Comparison of ENCODE assay signal across 9 mouse cellular contexts in the genomic region with DNA sequence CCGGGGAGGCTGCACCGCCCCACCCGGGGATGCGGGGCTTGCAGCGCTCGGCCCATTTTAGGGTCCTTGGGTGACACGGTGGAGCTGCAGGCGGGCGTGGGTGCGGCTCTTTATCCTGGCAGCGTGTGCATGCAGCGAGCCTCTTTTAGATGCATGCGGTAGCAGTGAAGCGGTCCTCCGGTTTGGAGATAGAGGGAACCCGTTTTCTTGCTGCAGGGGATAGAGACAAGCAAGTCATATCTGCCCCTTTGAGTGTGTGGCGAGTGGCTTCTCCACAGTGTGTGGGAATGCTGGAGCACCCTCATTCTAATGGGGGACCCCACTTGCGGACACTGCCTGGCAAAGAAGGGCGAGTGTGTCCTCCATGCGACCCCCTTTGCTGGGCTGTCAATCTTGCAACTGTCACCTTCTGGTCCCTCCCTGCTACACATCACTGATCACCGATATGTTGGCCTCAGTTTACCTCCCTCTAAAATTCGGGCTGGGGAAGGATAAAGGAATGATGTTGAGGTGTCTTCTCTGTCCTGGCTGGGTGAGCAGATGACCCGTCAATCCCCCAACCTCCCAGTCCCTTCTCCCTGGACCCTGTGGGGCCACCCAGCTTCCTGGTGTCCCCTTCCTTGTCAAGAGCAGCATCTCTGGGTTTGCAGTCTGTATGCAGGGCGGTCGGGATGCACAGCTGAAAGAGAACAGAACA. TPM values are rescaled to one million over a fixed set of nuclear protein-coding genes. Genes with fewer than 3 reads are reported as not detected.
DNase-seq lines count a peak whose midpoint lies in the region; ATAC-seq and TF ChIP-seq lines count a peak whose summit lies in the region.
"Had no signal": no experiment of that assay in that cellular context is flagged by ENCODE, and none has a peak within 500 bp of the region (broad histone marks: within the 10 kb centered on the region; RNA-seq: fewer than 3 reads in every experiment).

No protein-coding gene starts in this region.

- no peak for TF ChIP-seq CTCF in gastrocnemius, adult 2 months (IDR thresholded peaks at IDR 0.05)
- no peak for TF ChIP-seq CTCF in CH12.LX (conservative IDR thresholded peaks at IDR 0.05 in 1 of 2, IDR thresholded peaks at IDR 0.05 in 1 of 2; ENCODE audit: low read depth in 2 of 2, low read length in 2 of 2)
- peak; percentile 18; the same call in 1 of the 2 replicates for TF ChIP-seq CTCF in liver, embryonic 14.5 days (IDR thresholded peaks at IDR 0.05; ENCODE audit: low read depth)

- in situ Hi-C loops in CH12.LX (cut with MboI; ENCODE audit: low pct_ligation_motif_present, low pct_unique_long_range_greater_than_20kb, low sequenced_read_pairs), result loop anchor here (5.0 kb wide), 1 partner anchor 49 kb away; a partner anchor contains a TSS

- H3K79me2 ChIP-seq in CH12.LX (replicated peaks; ENCODE audit: control insufficient read depth, extremely low read depth, insufficient read depth, poor library complexity, severe bottlenecking), result peaks cover 46% of the 10 kb centered on the region

- TF ChIP-seq POLR2A in CH12.LX (IDR thresholded peaks at IDR 0.05; ENCODE audit: low read depth, low read length), result no peak

- H3K9me3 ChIP-seq in CH12.LX (replicated peaks; ENCODE audit: low read length), result no peaks in the 10 kb centered on the region
- H3K9me3 ChIP-seq in forebrain, embryonic 14.5 days (replicated peaks; ENCODE audit: control insufficient read depth, low read length), result no peaks in the 10 kb centered on the region
- no peaks in the 10 kb centered on the region for H3K9me3 ChIP-seq in liver, embryonic 14.5 days (ENCODE audit: control insufficient read depth, low read length)

- dilution Hi-C loops in CH12.LX (cut with MboI; ENCODE audit: extremely low pct_ligation_motif_present, extremely low pct_unique_long_range_greater_than_20kb, low sequenced_read_pairs), result no loop called here

- H3K4me3 ChIP-seq in gastrocnemius, adult 2 months, result peak overlapping the region; percentile 90
- peak overlapping the region; percentile 82 to 89 (median 85) for H3K4me3 ChIP-seq in CH12.LX (replicated peaks in 1 of 3; ENCODE audit: low read depth in 2 of 3, low read length in 2 of 3, poor library complexity in 1 of 3)
- peak overlapping the region; percentile 56 for H3K4me3 ChIP-seq in forebrain, embryonic 14.5 days (ENCODE audit: low read depth, low read length)
- peak overlapping the region; percentile 80 to 81 for H3K4me3 ChIP-seq in liver, embryonic 14.5 days (ENCODE audit: insufficient read depth in 1 of 2, low read depth in 2 of 2, low read length in 2 of 2)

- ATAC-seq in forebrain, embryonic 14.5 days, result no peak; the same call in 1 of the 2 replicates
- no peak for ATAC-seq in liver, embryonic 14.5 days (ENCODE audit: insufficient read depth)

- no peak for DNase-seq in gastrocnemius, adult 2 months
- DNase-seq in gastrocnemius, postnatal 25 days, result no peak
- no peak for DNase-seq in CH12.LX (ENCODE audit: extremely low read depth)
- DNase-seq in forebrain, embryonic 14.5 days (ENCODE audit: low spot score), result no peak
- no peak for DNase-seq in liver, embryonic 14.5 days (ENCODE audit: low read depth in 3 of 3, low spot score in 3 of 3)
- DNase-seq in adrenal gland, postnatal 14 days, result no peak
- DNase-seq in frontal cortex, postnatal 10 days (ENCODE audit: low spot score in 2 of 2), result no peak
- no peak for DNase-seq in adrenal gland, adult 2 months

- TF ChIP-seq EP300 in CH12.LX (IDR thresholded peaks at IDR 0.05; ENCODE audit: low read length), result no peak
- TF ChIP-seq EP300 in liver, embryonic 14.5 days (IDR thresholded peaks at IDR 0.05; ENCODE audit: low read depth), result no peak

- H3K9ac ChIP-seq in CH12.LX (ENCODE audit: insufficient read depth, low read depth), result peak overlapping the region; percentile 62
- peak overlapping the region; percentile 85 for H3K9ac ChIP-seq in forebrain, embryonic 14.5 days (ENCODE audit: low read length)
- peak overlapping the region; percentile 79 for H3K9ac ChIP-seq in liver, embryonic 14.5 days (replicated peaks)

- peaks cover 0 to 21% of the 10 kb centered on the region in 2 experiments for H3K36me3 ChIP-seq in CH12.LX (replicated peaks in 1 of 2; ENCODE audit: control insufficient read depth in 1 of 2, insufficient read depth in 1 of 2, low read length in 1 of 2)
- peaks cover 4% of the 10 kb centered on the region; the same call in 1 of the 2 replicates for H3K36me3 ChIP-seq in forebrain, embryonic 14.5 days (ENCODE audit: control insufficient read depth, insufficient read depth, low read length)
- H3K36me3 ChIP-seq in liver, embryonic 14.5 days (replicated peaks; ENCODE audit: control insufficient read depth, insufficient read depth, low read depth), result no peaks in the 10 kb centered on the region

- TF ChIP-seq RAD21 in CH12.LX (IDR thresholded peaks at IDR 0.05; ENCODE audit: low read depth, low read length), result no peak

- H3K4me1 ChIP-seq in CH12.LX (ENCODE audit: control insufficient read depth in 1 of 2, insufficient read depth in 2 of 2), result peaks cover 32 to 80% of the 10 kb centered on the region in 2 experiments
- peaks cover 16% of the 10 kb centered on the region for H3K4me1 ChIP-seq in forebrain, embryonic 14.5 days (ENCODE audit: control insufficient read depth, insufficient read depth, low read length)
- peaks cover 14 to 34% of the 10 kb centered on the region in 2 experiments for H3K4me1 ChIP-seq in liver, embryonic 14.5 days (replicated peaks; ENCODE audit: control insufficient read depth in 2 of 2, insufficient read depth in 2 of 2, low read length in 1 of 2)

- no peaks in the 10 kb centered on the region for H3K27me3 ChIP-seq in CH12.LX (replicated peaks)
- H3K27me3 ChIP-seq in forebrain, embryonic 14.5 days (replicated peaks; ENCODE audit: control insufficient read depth, insufficient read depth, low read length), result no peaks in the 10 kb centered on the region
- no peaks in the 10 kb centered on the region; the same call in 1 of the 2 replicates for H3K27me3 ChIP-seq in liver, embryonic 14.5 days (ENCODE audit: control insufficient read depth, insufficient read depth, low read length)

- WGBS in forebrain, embryonic 14.5 days, result 3% methylated on average over 25 of the region's 25 CpGs
- WGBS in liver, embryonic 14.5 days (ENCODE audit: insufficient replicate concordance), result 2% methylated on average over 25 of the region's 25 CpGs

- H3K27ac ChIP-seq in gastrocnemius, adult 2 months, result peak overlapping the region; percentile 95
- no peak overlapping the region for H3K27ac ChIP-seq in CH12.LX (ENCODE audit: insufficient read depth, low read depth)
- H3K27ac ChIP-seq in forebrain, embryonic 14.5 days (ENCODE audit: low read depth, low read length), result peak overlapping the region; percentile 88
- H3K27ac ChIP-seq in liver, embryonic 14.5 days, result peak overlapping the region; percentile 70

- H3K4me2 ChIP-seq in CH12.LX (ENCODE audit: insufficient read depth, low read depth, poor library complexity, severe bottlenecking), result peak overlapping the region; percentile 59
- peak overlapping the region; percentile 99 for H3K4me2 ChIP-seq in forebrain, embryonic 14.5 days (ENCODE audit: low read length)
- H3K4me2 ChIP-seq in liver, embryonic 14.5 days (ENCODE audit: low read depth), result peak overlapping the region; percentile 92

- intact Hi-C loops in gastrocnemius, adult 2 months (cut with DNase I), result loop anchor here (2.0 to 5.0 kb wide), 2 partner anchors 25 to 59 kb away; a partner anchor contains a TSS

RNA-seq across cellular contexts. Expression of a gene that starts 0.7 kb away (rescaled TPM):
- total RNA-seq in gastrocnemius, adult 2 months (2021), result 10 to 100 TPM; 20.7 to 25.0 TPM
- total RNA-seq in gastrocnemius, postnatal 25 days (2021), result 10 to 100 TPM; 20.3 to 20.6 TPM
- total RNA-seq in CH12.LX (2012; rRNA removed) (12.6 and 17.9 TPM in 2 replicates), CH12.LX (2014; rRNA removed) (11.4 and 11.7 TPM in 2 replicates)
- 46.7 and 51.4 TPM in 2 replicates for polyA plus RNA-seq in CH12.LX (2012; ENCODE audit: insufficient read length, low read depth)
- polyA plus RNA-seq in forebrain, embryonic 14.5 days (2014; fragmentation: Nextera tagmentation; extraction: Ambion mirVana), result 76.4 and 114 TPM in 2 replicates
- polyA plus RNA-seq in liver, embryonic 14.5 days (2012; rRNA removed), result 12.8 and 13.1 TPM in 2 replicates
- 10.5 and 12.5 TPM in 2 replicates for polyA plus RNA-seq in liver, embryonic 14.5 days (2014; fragmentation: Nextera tagmentation; extraction: Ambion mirVana)
- 38.7 and 46.9 TPM in 2 replicates for total RNA-seq in adrenal gland, postnatal 14 days (2021)
- total RNA-seq in adrenal gland, adult 2 months (2021), result 10 to 100 TPM; 34.3 to 44.6 TPM
- polyA plus RNA-seq in adrenal gland, adult 2 months (2012; rRNA removed), result 71.0 and 72.8 TPM in 2 replicates

RNA-seq across cellular contexts. Expression of a gene that starts 2.1 kb away (rescaled TPM):
- total RNA-seq in gastrocnemius, adult 2 months (2021), result not detected
- not detected for total RNA-seq in gastrocnemius, postnatal 25 days (2021)
- 4.8 and 7.2 TPM in 2 replicates for total RNA-seq in CH12.LX (2012; rRNA removed)
- 0.42 TPM in 1 of 2 replicates, not detected in the other for total RNA-seq in CH12.LX (2014; rRNA removed)
- 0.76 and 0.97 TPM in 2 replicates for polyA plus RNA-seq in CH12.LX (2012; ENCODE audit: insufficient read length, low read depth)
- 4.8 and 7.0 TPM in 2 replicates for polyA plus RNA-seq in forebrain, embryonic 14.5 days (2014; fragmentation: Nextera tagmentation; extraction: Ambion mirVana)
- 0.38 and 0.40 TPM in 2 replicates for polyA plus RNA-seq in liver, embryonic 14.5 days (2012; rRNA removed)
- polyA plus RNA-seq in liver, embryonic 14.5 days (2014; fragmentation: Nextera tagmentation; extraction: Ambion mirVana), result 0.20 and 0.37 TPM in 2 replicates
- 0.90 and 1.6 TPM in 2 replicates for total RNA-seq in adrenal gland, postnatal 14 days (2021)
- under 1 TPM; 0.41 to 0.92 TPM for total RNA-seq in adrenal gland, adult 2 months (2021)
- polyA plus RNA-seq in adrenal gland, adult 2 months (2012; rRNA removed), result 0.52 and 0.72 TPM in 2 replicates
- total RNA-seq: gastrocnemius, adult 8-10 months had no signal

RNA-seq across cellular contexts. Expression of a gene that starts 26.7 kb away (rescaled TPM):
- total RNA-seq in gastrocnemius, adult 2 months (2021), result 100 to 1,000 TPM; 110 to 119 TPM
- 100 to 1,000 TPM; 102 to 106 TPM for total RNA-seq in gastrocnemius, postnatal 25 days (2021)
- total RNA-seq in CH12.LX (2012; rRNA removed) (104 and 149 TPM in 2 replicates), CH12.LX (2014; rRNA removed) (40.2 and 43.4 TPM in 2 replicates)
- polyA plus RNA-seq in CH12.LX (2012; ENCODE audit: insufficient read length, low read depth), result 43.2 and 47.4 TPM in 2 replicates
- polyA plus RNA-seq in forebrain, embryonic 14.5 days (2014; fragmentation: Nextera tagmentation; extraction: Ambion mirVana), result 30.5 and 36.8 TPM in 2 replicates
- polyA plus RNA-seq in liver, embryonic 14.5 days (2012; rRNA removed), result 14.3 and 14.6 TPM in 2 replicates
- polyA plus RNA-seq in liver, embryonic 14.5 days (2014; fragmentation: Nextera tagmentation; extraction: Ambion mirVana), result 15.7 and 16.1 TPM in 2 replicates
- total RNA-seq in adrenal gland, postnatal 14 days (2021), result 95.0 and 100 TPM in 2 replicates
- total RNA-seq in adrenal gland, adult 2 months (2021), result 100 to 1,000 TPM in 1 of 2 experiments, 10 to 100 TPM in 1; 83.5 to 121 TPM
- polyA plus RNA-seq in adrenal gland, adult 2 months (2012; rRNA removed), result 165 and 188 TPM in 2 replicates

RNA-seq across cellular contexts. Expression of a gene that starts 26.7 kb away (rescaled TPM):
- 100 to 1,000 TPM; 103 to 112 TPM for total RNA-seq in gastrocnemius, adult 2 months (2021)
- total RNA-seq in gastrocnemius, postnatal 25 days (2021), result 10 to 100 TPM; 87.0 to 90.0 TPM
- total RNA-seq in CH12.LX (2012; rRNA removed), result 128 and 140 TPM in 2 replicates
- 131 and 167 TPM in 2 replicates for total RNA-seq in CH12.LX (2014; rRNA removed)
- polyA plus RNA-seq in CH12.LX (2012; ENCODE audit: insufficient read length, low read depth), result 104 and 120 TPM in 2 replicates
- 107 and 136 TPM in 2 replicates for polyA plus RNA-seq in forebrain, embryonic 14.5 days (2014; fragmentation: Nextera tagmentation; extraction: Ambion mirVana)
- 42.8 and 49.9 TPM in 2 replicates for polyA plus RNA-seq in liver, embryonic 14.5 days (2012; rRNA removed)
- 113 and 120 TPM in 2 replicates for polyA plus RNA-seq in liver, embryonic 14.5 days (2014; fragmentation: Nextera tagmentation; extraction: Ambion mirVana)
- 108 and 113 TPM in 2 replicates for total RNA-seq in adrenal gland, postnatal 14 days (2021)
- total RNA-seq in adrenal gland, adult 2 months (2021), result 100 to 1,000 TPM; 123 to 131 TPM
- polyA plus RNA-seq in adrenal gland, adult 2 months (2012; rRNA removed), result 193 and 221 TPM in 2 replicates

RNA-seq across cellular contexts. Expression of a gene that starts 27.4 kb away (rescaled TPM):
- total RNA-seq in gastrocnemius, adult 2 months (2021), result 10 to 100 TPM in 1 of 2 experiments, 1 to 10 TPM in 1; 8.5 to 11.5 TPM
- 1 to 10 TPM; 7.9 to 8.3 TPM for total RNA-seq in gastrocnemius, postnatal 25 days (2021)
- total RNA-seq in CH12.LX (2012; rRNA removed) (34.6 and 39.7 TPM in 2 replicates), CH12.LX (2014; rRNA removed) (19.9 and 21.4 TPM in 2 replicates)
- 39.3 and 39.5 TPM in 2 replicates for polyA plus RNA-seq in CH12.LX (2012; ENCODE audit: insufficient read length, low read depth)
- 16.8 and 22.2 TPM in 2 replicates for polyA plus RNA-seq in forebrain, embryonic 14.5 days (2014; fragmentation: Nextera tagmentation; extraction: Ambion mirVana)
- 20.8 and 24.3 TPM in 2 replicates for polyA plus RNA-seq in liver, embryonic 14.5 days (2012; rRNA removed)
- 12.1 and 16.6 TPM in 2 replicates for polyA plus RNA-seq in liver, embryonic 14.5 days (2014; fragmentation: Nextera tagmentation; extraction: Ambion mirVana)
- 33.1 and 40.7 TPM in 2 replicates for total RNA-seq in adrenal gland, postnatal 14 days (2021)
- 10 to 100 TPM; 32.6 to 40.3 TPM for total RNA-seq in adrenal gland, adult 2 months (2021)
- 35.5 and 37.4 TPM in 2 replicates for polyA plus RNA-seq in adrenal gland, adult 2 months (2012; rRNA removed)
